Mouse (Mus musculus): ENCODE measurements around the gene 6030458C11Rik. TPM values are rescaled to one million over a fixed set of nuclear protein-coding genes. Genes with fewer than 3 reads are reported as not detected.
"Not testable (repeated sequence)": the region's sequence is repeated elsewhere in the genome, so short reads cannot be mapped to it uniquely, and the experiment has no call there.

The 6030458C11Rik gene
- total RNA-seq, 2 experiments from 2014 or later: 16.3 to 19.1 TPM

- no peak for DNase-seq (ENCODE audit: low spot score in 2 of 2)
Observed at GRCm38 (mm10) chr15:12822416-12823395, 1.7 kb downstream of the 6030458C11Rik start.

GRCm38 (mm10) chr15:12817592-12817991 lies 6.9 kb downstream of the 6030458C11Rik start:
- DNase-seq (ENCODE audit: low spot score in 2 of 2): no peak

- DNase-seq (ENCODE audit: low spot score in 2 of 2): no peak
Observed at GRCm38 (mm10) chr15:12812646-12813045, 11.8 kb downstream of the 6030458C11Rik start.

GRCm38 (mm10) chr15:12809305-12809704 lies 15.1 kb downstream of the 6030458C11Rik start:
- no peak for DNase-seq (ENCODE audit: low spot score in 2 of 2)

- DNase-seq (ENCODE audit: low spot score in 2 of 2): no peak
Observed at GRCm38 (mm10) chr15:12807088-12807487, 17.4 kb downstream of the 6030458C11Rik start.

- no peak for DNase-seq (ENCODE audit: low spot score in 2 of 2)
Observed at GRCm38 (mm10) chr15:12805071-12805470, 19.4 kb downstream of the 6030458C11Rik start.

- not testable (repeated sequence) for DNase-seq (ENCODE audit: low spot score in 2 of 2)
Observed at GRCm38 (mm10) chr15:12801142-12801506, 23.3 kb downstream of the 6030458C11Rik start.

- DNase-seq (ENCODE audit: low spot score in 2 of 2): no peak
Observed at GRCm38 (mm10) chr15:12800405-12801141, 23.9 kb downstream of the 6030458C11Rik start.

GRCm38 (mm10) chr15:12798043-12798442 lies 26.4 kb downstream of the 6030458C11Rik start:
- no peak for DNase-seq (ENCODE audit: low spot score in 2 of 2)

GRCm38 (mm10) chr15:12795909-12796470 lies 28.5 kb downstream of the 6030458C11Rik start:
- DNase-seq (ENCODE audit: low spot score in 2 of 2): no peak

- peak; percentile 30 to 48 for DNase-seq (ENCODE audit: low spot score in 2 of 2)
Observed at GRCm38 (mm10) chr15:12795457-12795894, 29.0 kb downstream of the 6030458C11Rik start.

GRCm38 (mm10) chr15:12794311-12794710 lies 30.1 kb downstream of the 6030458C11Rik start:
- DNase-seq (ENCODE audit: low spot score in 2 of 2): no peak

- DNase-seq (ENCODE audit: low spot score in 2 of 2): no peak
Observed at GRCm38 (mm10) chr15:12789406-12789867, 35.0 kb downstream of the 6030458C11Rik start.

- no peak for DNase-seq (ENCODE audit: low spot score in 2 of 2)
Observed at GRCm38 (mm10) chr15:12788536-12788935, 35.9 kb downstream of the 6030458C11Rik start.

GRCm38 (mm10) chr15:12781729-12782326 lies 42.6 kb downstream of the 6030458C11Rik start:
- DNase-seq (ENCODE audit: low spot score in 2 of 2): no peak

- no peak for DNase-seq (ENCODE audit: low spot score in 2 of 2)
Observed at GRCm38 (mm10) chr15:12781296-12781695, 43.2 kb downstream of the 6030458C11Rik start.

GRCm38 (mm10) chr15:12774149-12774753 lies 50.2 kb downstream of the 6030458C11Rik start:
- DNase-seq (ENCODE audit: low spot score in 2 of 2): no peak

GRCm38 (mm10) chr15:12770958-12771357 lies 53.5 kb downstream of the 6030458C11Rik start:
- DNase-seq (ENCODE audit: low spot score in 2 of 2): no peak

- DNase-seq (ENCODE audit: low spot score in 2 of 2): no peak
Observed at GRCm38 (mm10) chr15:12766848-12767247, 57.6 kb downstream of the 6030458C11Rik start.

GRCm38 (mm10) chr15:12763147-12763546 lies 61.3 kb downstream of the 6030458C11Rik start:
- DNase-seq (ENCODE audit: low spot score in 2 of 2): no peak

All from gastrocnemius, postnatal 4 days (tissue).